Mouse (Mus musculus): ENCODE results near the gene Ddit4l. TPM values are rescaled to one million over a fixed set of nuclear protein-coding genes. Genes with fewer than 3 reads are reported as not detected.

Gene Ddit4l
- polyA plus RNA-seq, 1 experiment: 0.23 TPM

- no peaks in the 10 kb centered on the region for H3K27me3 ChIP-seq (ENCODE audit: control insufficient read depth, insufficient read depth, low read length)
- 21% methylated on average over 4 of the region's 4 CpGs for WGBS
- no peak for TF ChIP-seq CTCF (IDR thresholded peaks at IDR 0.05; ENCODE audit: extremely low read depth, insufficient read length, insufficient replicate concordance, low read depth, low read length)
- TF ChIP-seq POLR2A (IDR thresholded peaks at IDR 0.05; ENCODE audit: low read depth, low read length): no peak
- peak overlapping the region; percentile 14; the same call in 1 of the 2 replicates for H3K4me3 ChIP-seq (ENCODE audit: low read depth, low read length)
- peaks cover 6% of the 10 kb centered on the region; the same call in 1 of the 2 replicates for H3K4me1 ChIP-seq (ENCODE audit: control insufficient read depth, insufficient read depth, insufficient read length, low read length)
- no peaks in the 10 kb centered on the region for H3K36me3 ChIP-seq (ENCODE audit: control insufficient read depth, insufficient read depth, low read length)
- 0 out of 2 replicates have a peak overlapping the region, but pooled peaks have one; percentile 28 for H3K27ac ChIP-seq (ENCODE audit: insufficient read depth, low read depth, low read length)
Measured at GRCm38 (mm10) chr3:137611110-137611857, 10.1 kb upstream of the Ddit4l start.

DNA sequence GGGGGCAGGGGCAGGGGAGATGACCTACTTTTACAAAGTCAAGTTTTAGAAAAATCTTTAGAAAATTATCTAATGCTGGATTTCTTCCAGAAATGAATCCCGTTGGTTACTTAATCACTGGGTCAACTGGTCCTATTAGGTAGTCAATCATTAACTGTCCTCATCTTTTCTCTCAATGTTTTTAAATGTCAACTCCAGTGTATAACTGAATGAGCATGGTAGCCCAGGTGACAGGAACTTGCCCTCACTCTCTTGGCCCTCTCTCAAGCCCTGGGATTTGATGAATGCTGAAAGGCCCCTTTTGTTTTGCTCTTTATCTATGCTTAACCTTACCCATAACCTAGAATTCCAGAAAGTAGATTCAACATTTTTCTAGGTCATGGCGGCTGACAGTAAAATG is 9.4 kb upstream of the Ddit4l start:
- no peaks in the 10 kb centered on the region for H3K27me3 ChIP-seq (ENCODE audit: control insufficient read depth, insufficient read depth, low read length)
- H3K4me3 ChIP-seq (ENCODE audit: low read depth, low read length): no peak overlapping the region
- no peaks in the 10 kb centered on the region for H3K36me3 ChIP-seq (ENCODE audit: control insufficient read depth, insufficient read depth, low read length)
- TF ChIP-seq CTCF (IDR thresholded peaks at IDR 0.05; ENCODE audit: extremely low read depth, insufficient read length, insufficient replicate concordance, low read depth, low read length) (no peak), POLR2A (IDR thresholded peaks at IDR 0.05; ENCODE audit: low read depth, low read length) (no peak)
- WGBS: 36% methylated on average over 2 of the region's 2 CpGs
- peaks cover 6% of the 10 kb centered on the region; the same call in 1 of the 2 replicates for H3K4me1 ChIP-seq (ENCODE audit: control insufficient read depth, insufficient read depth, insufficient read length, low read length)
- no peak overlapping the region for H3K27ac ChIP-seq (ENCODE audit: insufficient read depth, low read depth, low read length)

DNA sequence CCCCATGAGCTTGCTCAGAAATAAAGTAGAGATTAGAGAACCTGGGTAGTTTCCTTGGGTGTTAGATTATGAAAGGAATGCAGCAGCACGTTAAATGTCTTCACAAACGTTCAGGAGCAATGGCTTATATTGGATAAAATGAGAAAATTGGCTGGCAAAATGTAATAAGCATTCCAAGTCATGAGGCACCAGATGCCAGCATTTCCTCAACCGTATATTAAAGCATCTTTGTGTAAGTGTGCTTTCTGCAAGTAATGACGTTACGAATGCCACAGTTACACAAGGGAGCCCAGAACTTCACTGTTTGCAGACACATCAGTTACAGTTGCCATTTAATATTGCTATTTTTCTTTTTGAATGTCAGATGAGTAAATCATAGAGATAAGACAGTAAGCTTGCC is 872 bp upstream of the Ddit4l start:
- Histone ChIP-seq H3K27me3 (ENCODE audit: control insufficient read depth, insufficient read depth, low read length) (0 out of 2 replicates have a peak, but pooled peaks cover 3% of the 10 kb centered on the region), H3K4me1 (ENCODE audit: control insufficient read depth, insufficient read depth, insufficient read length, low read length) (peaks cover 4% of the 10 kb centered on the region), H3K27ac (ENCODE audit: insufficient read depth, low read depth, low read length) (no peak overlapping the region), H3K4me3 (ENCODE audit: low read depth, low read length) (no peak overlapping the region), H3K36me3 (ENCODE audit: control insufficient read depth, insufficient read depth, low read length) (no peaks in the 10 kb centered on the region)
- TF ChIP-seq CTCF (IDR thresholded peaks at IDR 0.05; ENCODE audit: extremely low read depth, insufficient read length, insufficient replicate concordance, low read depth, low read length) (no peak), POLR2A (IDR thresholded peaks at IDR 0.05; ENCODE audit: low read depth, low read length) (no peak)
- WGBS: 83% methylated on average over 5 of the region's 5 CpGs

- H3K27ac ChIP-seq (ENCODE audit: insufficient read depth, low read depth, low read length): no peak overlapping the region
- WGBS: 32% methylated on average over 6 of the region's 6 CpGs
- no peak for TF ChIP-seq POLR2A (IDR thresholded peaks at IDR 0.05; ENCODE audit: low read depth, low read length)
- H3K27me3 ChIP-seq (ENCODE audit: control insufficient read depth, insufficient read depth, low read length): 0 out of 2 replicates have a peak, but pooled peaks cover 3% of the 10 kb centered on the region
- no peak overlapping the region for H3K4me3 ChIP-seq (ENCODE audit: low read depth, low read length)
- peaks cover 4% of the 10 kb centered on the region for H3K4me1 ChIP-seq (ENCODE audit: control insufficient read depth, insufficient read depth, insufficient read length, low read length)
- H3K36me3 ChIP-seq (ENCODE audit: control insufficient read depth, insufficient read depth, low read length): no peaks in the 10 kb centered on the region
Measured at GRCm38 (mm10) chr3:137622091-137622490, 679 bp downstream of the Ddit4l start.

DNA sequence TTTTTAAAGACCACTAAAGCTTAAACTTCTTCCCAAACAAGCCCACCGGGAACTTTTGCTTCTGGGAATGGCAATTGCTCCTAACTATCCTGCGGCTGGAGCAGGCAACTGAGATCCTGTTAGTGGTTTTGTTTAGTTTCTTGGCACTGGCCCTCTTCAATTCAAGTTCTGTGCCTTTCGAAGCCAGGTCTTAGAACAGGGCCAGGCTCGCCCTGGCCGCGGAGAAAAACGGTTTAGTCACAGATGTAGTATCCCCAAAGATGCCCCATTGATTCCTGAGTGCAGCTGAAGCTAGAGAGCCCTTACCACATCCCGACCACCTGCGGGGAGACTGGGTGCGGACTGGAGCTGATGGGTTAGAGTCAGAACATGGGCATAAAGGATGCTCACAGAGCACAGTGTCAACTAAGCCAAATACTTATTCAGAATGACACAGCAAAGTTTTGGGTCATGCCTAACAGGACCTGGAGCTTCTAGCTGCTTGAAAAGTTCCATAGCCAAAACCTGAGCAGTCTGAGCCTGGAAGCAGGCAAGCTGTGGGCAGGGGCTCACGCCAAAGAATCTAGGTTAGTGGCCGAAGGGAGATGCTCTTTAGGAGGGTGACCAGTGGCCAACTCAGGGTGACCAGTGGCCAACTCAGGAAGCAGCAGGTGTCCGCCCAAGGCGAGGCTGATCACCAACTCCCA is 1.6 kb downstream of the Ddit4l start:
- no peak overlapping the region for H3K27ac ChIP-seq (ENCODE audit: insufficient read depth, low read depth, low read length)
- H3K27me3 ChIP-seq (ENCODE audit: control insufficient read depth, insufficient read depth, low read length): 0 out of 2 replicates have a peak, but pooled peaks cover 3% of the 10 kb centered on the region
- H3K4me3 ChIP-seq (ENCODE audit: low read depth, low read length): peak overlapping the region; percentile 71
- TF ChIP-seq CTCF (IDR thresholded peaks at IDR 0.05; ENCODE audit: extremely low read depth, insufficient read length, insufficient replicate concordance, low read depth, low read length) (no peak), POLR2A (IDR thresholded peaks at IDR 0.05; ENCODE audit: low read depth, low read length) (no peak)
- no peaks in the 10 kb centered on the region for H3K36me3 ChIP-seq (ENCODE audit: control insufficient read depth, insufficient read depth, low read length)
- WGBS: 51% methylated on average over 14 of the region's 14 CpGs
- peaks cover 4% of the 10 kb centered on the region for H3K4me1 ChIP-seq (ENCODE audit: control insufficient read depth, insufficient read depth, insufficient read length, low read length)

- WGBS: 1% methylated on average over 47 of the region's 47 CpGs
- peak overlapping the region; percentile 71 for H3K4me3 ChIP-seq (ENCODE audit: low read depth, low read length)
- no peak overlapping the region for H3K27ac ChIP-seq (ENCODE audit: insufficient read depth, low read depth, low read length)
- peaks cover 4% of the 10 kb centered on the region for H3K4me1 ChIP-seq (ENCODE audit: control insufficient read depth, insufficient read depth, insufficient read length, low read length)
- TF ChIP-seq CTCF (IDR thresholded peaks at IDR 0.05; ENCODE audit: extremely low read depth, insufficient read length, insufficient replicate concordance, low read depth, low read length) (no peak), POLR2A (IDR thresholded peaks at IDR 0.05; ENCODE audit: low read depth, low read length) (no peak)
- no peaks in the 10 kb centered on the region for H3K36me3 ChIP-seq (ENCODE audit: control insufficient read depth, insufficient read depth, low read length)
- 0 out of 2 replicates have a peak, but pooled peaks cover 3% of the 10 kb centered on the region for H3K27me3 ChIP-seq (ENCODE audit: control insufficient read depth, insufficient read depth, low read length)
Measured at GRCm38 (mm10) chr3:137623581-137624362, 2.4 kb downstream of the Ddit4l start.
